Mouse (Mus musculus): ENCODE data around the gene Zbtb44.

The Zbtb44 gene

DNA sequence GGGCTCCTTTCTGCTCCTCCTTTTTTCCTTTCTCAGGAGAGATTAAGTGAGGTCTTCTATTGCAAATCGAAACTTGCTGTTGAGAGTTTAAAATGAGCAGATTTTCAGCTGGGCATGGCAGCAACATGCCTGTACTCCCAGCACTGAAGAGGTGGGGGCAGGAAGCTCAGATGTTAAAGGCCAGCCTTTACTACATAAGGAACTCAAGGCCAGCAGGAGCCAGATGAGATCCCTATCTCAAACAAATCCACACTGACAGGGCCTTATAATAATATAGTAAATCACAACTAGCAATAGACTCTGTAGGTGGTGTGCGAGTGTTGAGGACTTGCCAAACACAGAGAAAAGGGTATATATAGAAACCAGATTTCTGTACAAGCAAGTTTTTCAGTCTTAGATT lies 28.3 kb downstream of the Zbtb44 start:
- in situ Hi-C loops (cut with MboI; ENCODE audit: low sequenced_read_pairs), result no loop called here

GRCm38 (mm10) chr9:31070706-31071105 lies 40.3 kb downstream of the Zbtb44 start:
- in situ Hi-C loops (cut with MboI; ENCODE audit: low sequenced_read_pairs), result no loop called here

- in situ Hi-C loops (cut with MboI; ENCODE audit: low sequenced_read_pairs), result no loop called here
These were observed 41.8 kb downstream of the Zbtb44 start for GRCm38 (mm10) chr9:31072256-31072655.

DNA sequence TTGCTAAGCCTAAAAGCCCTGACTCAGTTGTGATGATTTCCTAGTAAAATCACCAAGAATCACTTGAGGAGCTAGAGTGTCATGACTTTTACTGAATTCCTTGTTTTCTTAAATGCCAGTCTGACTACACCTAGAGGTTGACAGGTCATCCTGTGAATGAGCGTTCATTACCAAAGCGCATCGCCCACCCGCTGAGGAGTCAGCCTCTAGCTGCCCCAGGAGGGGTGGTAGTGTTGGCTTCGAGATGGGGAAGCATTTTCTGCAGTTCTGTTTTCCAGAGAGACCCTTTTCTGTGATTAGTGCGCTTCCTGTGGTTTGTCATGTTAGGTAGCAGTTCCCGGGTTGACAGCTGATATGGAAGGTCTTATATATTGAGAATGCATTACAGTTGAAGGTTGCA lies 43.4 kb downstream of the Zbtb44 start:
- in situ Hi-C loops (cut with MboI; ENCODE audit: low sequenced_read_pairs), result no loop called here

DNA sequence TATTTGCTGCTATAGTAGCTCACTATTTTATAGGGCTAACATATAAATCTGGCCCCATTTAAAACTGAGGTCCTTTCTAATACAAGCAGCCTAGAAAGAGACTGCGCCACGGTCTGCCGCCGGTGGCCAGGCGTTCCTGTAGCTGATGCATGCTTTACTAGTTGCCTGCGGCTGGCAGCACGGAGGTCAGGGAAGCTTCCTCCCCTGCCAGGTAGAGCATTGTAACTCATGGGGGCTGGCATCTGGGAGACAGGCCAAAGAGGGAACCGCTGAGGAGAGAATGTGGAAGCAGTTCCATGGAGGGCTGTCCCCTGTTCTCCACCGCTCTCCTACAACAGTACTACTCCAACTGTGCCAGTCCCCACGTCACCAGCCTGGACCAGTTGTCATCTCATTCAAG lies 44.4 kb downstream of the Zbtb44 start:
- in situ Hi-C loops (cut with MboI; ENCODE audit: low sequenced_read_pairs), result no loop called here

DNA sequence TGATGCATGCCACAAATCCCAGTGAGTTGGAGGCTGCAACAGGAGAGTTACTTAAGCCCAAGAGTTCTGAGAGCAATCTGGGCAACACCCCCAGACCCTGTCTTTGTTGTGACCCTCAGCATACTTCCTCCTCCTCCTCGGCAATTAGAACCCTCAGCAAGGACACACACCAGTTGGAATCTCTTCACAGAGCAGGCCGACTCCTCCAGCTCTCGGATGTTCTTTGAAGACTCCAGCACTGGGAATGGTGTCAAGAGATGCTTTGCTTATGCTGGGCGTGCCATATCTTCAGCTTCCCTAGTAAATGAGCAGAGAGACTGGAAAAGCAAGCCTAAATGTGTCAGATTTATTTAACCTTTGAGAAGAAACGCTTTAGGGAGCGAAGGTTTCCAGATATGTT lies 50.3 kb downstream of the Zbtb44 start:
- in situ Hi-C loops (cut with MboI; ENCODE audit: low sequenced_read_pairs), result loop anchor here (10.0 kb wide), 1 partner anchor 606 kb away; no protein-coding TSS in a partner anchor

DNA sequence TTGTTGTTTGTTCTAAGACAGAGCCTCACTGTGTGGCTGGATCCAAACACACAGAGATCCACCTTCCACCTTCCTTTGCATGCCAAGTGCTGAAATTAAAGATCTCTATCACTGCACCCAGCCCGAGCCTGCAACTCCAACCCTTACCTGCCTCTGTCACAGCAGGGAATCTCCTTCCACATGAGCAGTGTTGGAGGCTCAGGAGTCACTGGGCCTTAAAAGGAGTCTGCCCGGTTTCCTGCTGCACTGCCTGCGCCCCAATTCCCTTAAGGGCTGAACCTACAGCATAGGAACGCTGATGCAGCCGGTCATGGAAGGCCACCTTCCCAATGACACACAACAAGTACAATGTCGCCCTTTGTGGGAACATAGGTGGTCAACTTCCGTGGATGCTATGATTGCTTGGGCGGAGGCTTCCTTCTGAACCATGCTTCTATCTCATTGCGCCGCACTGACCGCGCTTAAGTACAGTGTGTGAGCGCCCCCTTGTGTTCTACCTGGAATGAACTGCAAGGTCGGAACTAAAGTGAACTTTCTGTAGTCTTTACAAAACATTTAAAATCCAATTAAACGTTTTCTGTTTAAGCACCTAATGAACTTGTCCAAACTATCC lies 51.7 kb downstream of the Zbtb44 start:
- in situ Hi-C loops (cut with MboI; ENCODE audit: low sequenced_read_pairs), result loop anchor here (10.0 kb wide), 1 partner anchor 607 kb away; no protein-coding TSS in a partner anchor

GRCm38 (mm10) chr9:31082771-31083170 lies 52.3 kb downstream of the Zbtb44 start:
- in situ Hi-C loops (cut with MboI; ENCODE audit: low sequenced_read_pairs), result loop anchor here (10.0 kb wide), 1 partner anchor 608 kb away; no protein-coding TSS in a partner anchor

GRCm38 (mm10) chr9:31085556-31085955 lies 55.1 kb downstream of the Zbtb44 start:
- in situ Hi-C loops (cut with MboI; ENCODE audit: low sequenced_read_pairs), result loop anchor here (5.0 to 10.0 kb wide), 2 partner anchors 133 to 611 kb away; no protein-coding TSS in a partner anchor

DNA sequence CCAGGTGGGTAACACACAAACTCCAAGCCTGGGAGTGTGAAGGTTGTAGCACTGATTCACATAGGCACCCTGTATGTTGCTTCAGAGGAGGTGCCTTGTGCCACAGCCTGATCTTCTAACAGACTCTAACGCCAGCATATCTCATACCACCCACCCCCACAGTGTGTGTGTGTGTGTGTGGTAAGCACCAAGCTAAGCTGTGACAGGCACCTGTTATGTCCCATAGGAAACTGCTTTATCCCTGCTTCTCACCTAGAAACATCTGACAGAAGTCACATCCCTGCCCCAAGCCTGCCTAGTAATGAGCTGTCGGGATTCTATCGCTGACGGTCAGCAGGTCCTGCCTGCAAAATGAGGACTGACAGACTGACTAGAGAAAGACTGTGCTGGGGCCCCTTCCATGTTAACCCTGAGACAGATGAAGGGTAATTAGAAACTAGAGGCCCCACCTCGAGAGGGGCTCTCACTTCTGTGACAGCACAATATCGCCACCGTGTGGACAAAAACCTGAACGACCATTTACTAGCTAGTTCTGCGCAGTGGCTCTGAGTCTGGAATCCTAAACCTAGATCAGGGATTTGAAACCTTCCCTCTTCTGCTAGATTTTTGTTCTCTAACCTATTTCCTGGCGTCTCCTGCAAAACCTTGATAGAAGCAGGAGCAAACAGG lies 55.8 kb downstream of the Zbtb44 start:
- in situ Hi-C loops (cut with MboI; ENCODE audit: low sequenced_read_pairs), result loop anchor here (5.0 to 10.0 kb wide), 2 partner anchors 134 to 611 kb away; no protein-coding TSS in a partner anchor

DNA sequence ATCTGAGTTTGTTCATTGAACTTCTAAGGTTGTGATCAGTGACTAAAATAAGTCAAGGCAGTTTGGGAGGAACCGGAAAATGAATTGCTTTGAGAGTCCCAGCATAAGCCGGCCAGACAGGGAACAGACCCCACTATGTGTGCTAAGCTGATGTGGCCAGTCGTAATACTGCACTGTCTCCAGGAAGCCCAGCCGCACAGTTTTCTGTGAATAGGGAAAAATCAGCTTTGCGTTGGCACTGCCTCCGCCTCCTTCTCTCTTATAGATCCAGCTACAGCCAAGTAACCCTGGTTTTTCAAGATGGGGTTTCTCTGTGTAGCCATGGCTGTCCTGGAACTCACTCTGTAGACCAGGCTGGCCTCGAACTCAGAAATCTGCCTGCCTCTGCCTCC lies 56.3 kb downstream of the Zbtb44 start:
- in situ Hi-C loops (cut with MboI; ENCODE audit: low sequenced_read_pairs), result loop anchor here (5.0 to 10.0 kb wide), 2 partner anchors 134 to 612 kb away; no protein-coding TSS in a partner anchor

GRCm38 (mm10) chr9:31087466-31087865 lies 57.0 kb downstream of the Zbtb44 start:
- in situ Hi-C loops (cut with MboI; ENCODE audit: low sequenced_read_pairs), result loop anchor here (5.0 to 10.0 kb wide), 2 partner anchors 135 to 613 kb away; no protein-coding TSS in a partner anchor

DNA sequence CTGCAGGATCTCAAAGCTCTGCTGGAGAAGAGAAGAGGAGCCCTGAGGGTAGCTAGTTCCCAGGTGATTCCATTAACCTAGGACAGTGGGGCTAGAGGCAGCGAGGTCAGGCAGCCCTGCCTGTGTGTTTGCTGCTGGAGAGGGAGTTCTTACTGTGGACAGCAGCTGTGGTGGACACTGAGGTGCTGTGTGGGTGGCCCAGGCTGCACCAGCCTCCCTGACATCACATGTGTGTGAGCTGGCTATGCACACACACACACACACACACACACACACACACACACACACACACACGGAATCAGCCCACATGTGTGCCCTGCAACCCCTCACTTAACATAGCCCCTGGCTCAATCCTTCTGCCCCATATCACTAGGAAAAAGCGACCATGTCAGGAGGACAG lies 57.7 kb downstream of the Zbtb44 start:
- in situ Hi-C loops (cut with MboI; ENCODE audit: low sequenced_read_pairs), result loop anchor here (5.0 to 10.0 kb wide), 2 partner anchors 136 to 613 kb away; no protein-coding TSS in a partner anchor

GRCm38 (mm10) chr9:31088883-31089282 lies 58.4 kb downstream of the Zbtb44 start:
- in situ Hi-C loops (cut with MboI; ENCODE audit: low sequenced_read_pairs), result loop anchor here (5.0 to 10.0 kb wide), 2 partner anchors 137 to 614 kb away; no protein-coding TSS in a partner anchor

DNA sequence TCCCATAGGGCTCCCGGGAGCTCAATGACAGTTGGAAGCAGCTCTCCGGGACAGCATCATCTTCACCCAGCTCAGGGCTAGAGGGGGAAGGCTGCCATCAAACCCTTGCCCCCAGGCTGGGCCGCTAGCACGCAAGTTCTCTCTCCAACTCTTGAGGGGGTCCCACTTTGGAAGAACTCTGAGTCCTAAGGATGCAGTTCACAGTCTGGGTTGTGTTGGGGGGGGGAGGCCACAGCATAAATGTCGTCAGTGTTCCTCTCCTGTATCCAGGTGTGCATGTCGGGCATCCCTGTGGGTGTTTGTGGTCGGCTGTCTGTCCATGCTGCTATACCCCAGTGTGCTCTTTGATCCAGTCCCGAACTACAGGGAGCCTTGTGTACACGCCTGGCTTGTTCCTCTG lies 59.1 kb downstream of the Zbtb44 start:
- in situ Hi-C loops (cut with MboI; ENCODE audit: low sequenced_read_pairs), result loop anchor here (5.0 to 10.0 kb wide), 2 partner anchors 137 to 615 kb away; no protein-coding TSS in a partner anchor

- in situ Hi-C loops (cut with MboI; ENCODE audit: low sequenced_read_pairs), result no loop called here
These were observed 59.9 kb downstream of the Zbtb44 start for GRCm38 (mm10) chr9:31090081-31091023.

DNA sequence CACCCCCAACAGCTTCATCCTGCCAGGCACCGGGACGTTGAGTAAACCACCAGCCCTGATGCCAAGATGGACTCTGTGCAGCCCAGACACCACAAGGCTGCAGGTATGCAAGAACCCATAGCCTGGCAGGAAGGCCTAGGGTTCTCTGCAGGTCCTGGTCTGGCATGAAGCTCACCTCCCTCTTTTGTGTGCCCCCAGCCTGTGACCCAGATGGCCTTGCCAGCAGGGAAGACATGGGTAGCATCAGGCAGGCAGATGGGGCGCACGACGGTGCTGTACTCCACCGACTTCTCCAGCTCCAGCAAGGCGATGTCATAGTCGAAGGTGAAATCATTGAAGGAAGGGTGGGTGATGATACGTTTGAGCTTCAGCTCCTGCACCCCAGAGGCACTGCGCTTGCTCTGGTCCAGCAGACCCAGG lies 60.7 kb downstream of the Zbtb44 start:
- in situ Hi-C loops (cut with MboI; ENCODE audit: low sequenced_read_pairs), result no loop called here

DNA sequence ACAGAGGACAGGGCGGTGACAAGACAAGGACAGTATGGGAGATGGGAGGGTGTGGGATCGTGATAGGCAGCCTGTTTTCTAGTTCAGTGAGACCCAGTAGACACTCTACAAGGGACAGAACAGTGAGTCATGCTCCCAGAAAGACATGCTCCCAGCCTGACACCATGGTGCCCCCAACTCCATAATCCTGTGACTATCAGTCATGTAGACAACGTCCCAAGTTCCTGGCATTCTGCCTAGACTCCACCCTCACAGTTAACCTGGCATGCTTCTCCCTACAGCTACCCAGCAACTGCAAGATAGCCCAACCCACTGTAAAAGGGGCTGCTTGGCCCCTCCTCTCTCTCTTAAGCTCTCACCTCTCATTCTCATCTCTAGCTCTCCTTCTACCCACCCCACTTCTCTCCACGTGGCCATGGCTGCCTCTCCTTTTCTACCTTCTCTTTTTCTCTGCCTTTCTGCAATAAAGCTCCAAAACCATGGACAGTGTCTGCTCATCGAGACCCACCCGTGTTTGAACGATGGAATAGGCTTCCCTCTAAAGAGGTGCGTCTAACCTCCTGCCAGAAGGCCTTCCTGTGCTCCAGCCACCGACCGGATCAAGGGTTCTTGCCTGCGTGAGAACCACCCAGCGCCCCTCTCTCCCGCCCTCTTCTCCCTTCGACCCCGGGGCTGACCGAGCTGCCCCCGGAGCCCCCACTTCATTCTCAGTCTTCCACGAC lies 61.8 kb downstream of the Zbtb44 start:
- in situ Hi-C loops (cut with MboI; ENCODE audit: low sequenced_read_pairs), result no loop called here

DNA sequence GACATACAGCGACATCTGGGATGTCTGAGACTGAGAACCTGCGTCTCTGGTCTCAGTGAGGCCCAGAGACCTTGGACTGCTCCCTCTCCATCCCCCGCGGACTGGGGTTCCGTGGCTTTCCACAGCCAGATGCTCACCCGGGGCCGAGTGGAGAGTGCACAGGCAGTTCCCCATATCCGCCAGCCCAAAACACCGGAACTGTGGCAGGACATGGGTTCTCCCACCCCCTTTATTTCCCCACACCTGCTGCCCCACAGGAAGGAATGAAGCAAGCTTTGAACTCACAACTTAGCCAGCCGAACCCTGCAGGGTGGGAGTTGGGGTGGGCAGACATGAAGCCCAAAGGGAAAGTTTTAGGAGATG lies 62.4 kb downstream of the Zbtb44 start:
- in situ Hi-C loops (cut with MboI; ENCODE audit: low sequenced_read_pairs), result no loop called here

Measured in CH12F3 (cell line).